Comparison of ENCODE assay signal across 21 mouse cellular contexts in the genomic region with DNA sequence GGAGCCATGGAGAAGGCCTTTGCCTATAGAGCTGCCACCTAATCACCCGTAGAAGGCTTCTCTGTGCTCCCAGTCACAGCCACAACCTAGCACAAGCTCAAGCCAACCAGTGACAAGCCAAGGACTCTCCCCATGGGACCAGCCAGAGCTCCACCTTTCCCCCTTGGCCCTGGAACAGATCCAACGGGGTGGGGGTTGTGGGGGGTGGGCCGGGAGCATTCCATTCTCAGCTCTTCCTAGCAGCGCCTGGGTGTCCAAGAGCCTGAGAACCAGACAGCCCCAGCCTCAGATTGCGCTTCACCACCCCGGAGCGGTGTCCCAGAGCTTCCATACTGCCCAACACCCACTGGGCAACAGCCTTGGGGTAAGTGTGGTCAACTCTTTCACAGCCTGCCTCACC.
DNase-seq lines count a peak whose midpoint lies in the region; ATAC-seq and TF ChIP-seq lines count a peak whose summit lies in the region.
"Had no signal": no experiment of that assay in that cellular context is flagged by ENCODE, and none has a peak within 500 bp of the region (broad histone marks: within the 10 kb centered on the region; RNA-seq: fewer than 3 reads in every experiment).

No protein-coding gene starts in this region.

- H3K9me3 ChIP-seq in hindbrain, embryonic 13.5 days: no peaks in the 10 kb centered on the region
- H3K9me3 ChIP-seq in hindbrain, embryonic 14.5 days (ENCODE audit: control insufficient read depth, low read length): 0 out of 2 replicates have a peak, but pooled peaks cover 5% of the 10 kb centered on the region
- no peaks in the 10 kb centered on the region for H3K9me3 ChIP-seq in midbrain, embryonic 11.5 days (ENCODE audit: control insufficient read depth, low read length)
- H3K9me3 ChIP-seq in midbrain, postnatal 0 days (ENCODE audit: low read length): no peaks in the 10 kb centered on the region
- H3K9me3 ChIP-seq in embryonic facial prominence, embryonic 11.5 days (replicated peaks; ENCODE audit: control insufficient read depth, low read length): no peaks in the 10 kb centered on the region
- H3K9me3 ChIP-seq: heart, embryonic 13.5 days; hindbrain, embryonic 15.5 days; intestine, embryonic 15.5 days had no signal

- no peak for DNase-seq in hindbrain, embryonic 14.5 days (ENCODE audit: low spot score)
- peak; percentile 33 for DNase-seq in midbrain, embryonic 11.5 days (ENCODE audit: low spot score, missing footprints)
- DNase-seq in midbrain, postnatal 0 days (ENCODE audit: low spot score): no peak
- DNase-seq in R1 (ENCODE audit: low read depth, low spot score): peak; percentile 66
- no peak for DNase-seq in embryonic facial prominence, embryonic 11.5 days (ENCODE audit: low spot score)
- DNase-seq in urinary bladder, postnatal 4 days (ENCODE audit: low spot score in 2 of 2): no peak
- DNase-seq: adrenal gland, postnatal 10 days; cerebellum, adult 11 months; cerebellum, adult 9-11 months; cerebellum, postnatal 36 days; forebrain, postnatal 0 days; gastrocnemius, postnatal 14 days; heart, adult 2 months; heart, postnatal 36 days; kidney, adult 2 months had no signal

- H3K27me3 ChIP-seq in hindbrain, embryonic 13.5 days: 0 out of 2 replicates have a peak, but pooled peaks cover 3% of the 10 kb centered on the region
- no peaks in the 10 kb centered on the region for H3K27me3 ChIP-seq in hindbrain, embryonic 14.5 days (ENCODE audit: control insufficient read depth, insufficient read depth, low read length)
- H3K27me3 ChIP-seq in midbrain, embryonic 11.5 days (ENCODE audit: control insufficient read depth, insufficient read depth, low read length): no peaks in the 10 kb centered on the region
- H3K27me3 ChIP-seq in midbrain, postnatal 0 days (ENCODE audit: insufficient read depth, low read length): no peaks in the 10 kb centered on the region
- no peaks in the 10 kb centered on the region for H3K27me3 ChIP-seq in embryonic facial prominence, embryonic 11.5 days (ENCODE audit: control insufficient read depth, insufficient read depth, low read length)
- H3K27me3 ChIP-seq: CH12.LX; forebrain, embryonic 12.5 days; heart, embryonic 13.5 days; hindbrain, embryonic 15.5 days; intestine, embryonic 15.5 days had no signal

- H3K4me2 ChIP-seq in hindbrain, embryonic 13.5 days: no peak overlapping the region
- no peak overlapping the region for H3K4me2 ChIP-seq in hindbrain, embryonic 14.5 days (replicated peaks)
- no peak overlapping the region for H3K4me2 ChIP-seq in midbrain, embryonic 11.5 days
- H3K4me2 ChIP-seq in midbrain, postnatal 0 days (ENCODE audit: low read depth, low read length, poor library complexity, severe bottlenecking): no peak overlapping the region
- H3K4me2 ChIP-seq in embryonic facial prominence, embryonic 11.5 days (ENCODE audit: low read depth, low read length): no peak overlapping the region
- H3K4me2 ChIP-seq: forebrain, embryonic 12.5 days; heart, embryonic 13.5 days; hindbrain, embryonic 15.5 days; intestine, embryonic 15.5 days had no signal

- no peaks in the 10 kb centered on the region for H3K36me3 ChIP-seq in hindbrain, embryonic 13.5 days
- no peaks in the 10 kb centered on the region for H3K36me3 ChIP-seq in hindbrain, embryonic 14.5 days (replicated peaks; ENCODE audit: control insufficient read depth, insufficient read depth)
- no peaks in the 10 kb centered on the region for H3K36me3 ChIP-seq in midbrain, embryonic 11.5 days (ENCODE audit: control insufficient read depth, insufficient read depth, low read length)
- H3K36me3 ChIP-seq in midbrain, postnatal 0 days (ENCODE audit: insufficient read depth, low read length): no peaks in the 10 kb centered on the region
- no peaks in the 10 kb centered on the region for H3K36me3 ChIP-seq in embryonic facial prominence, embryonic 11.5 days (replicated peaks; ENCODE audit: control insufficient read depth, insufficient read depth, low read depth, low read length)
- H3K36me3 ChIP-seq: forebrain, embryonic 12.5 days; heart, embryonic 13.5 days; hindbrain, embryonic 15.5 days; intestine, embryonic 15.5 days had no signal

- H3K4me3 ChIP-seq in hindbrain, embryonic 13.5 days: no peak overlapping the region
- no peak overlapping the region for H3K4me3 ChIP-seq in hindbrain, embryonic 14.5 days (replicated peaks; ENCODE audit: low read length)
- no peak overlapping the region for H3K4me3 ChIP-seq in midbrain, embryonic 11.5 days (ENCODE audit: low read depth, low read length)
- no peak overlapping the region for H3K4me3 ChIP-seq in midbrain, postnatal 0 days (ENCODE audit: low read depth, low read length)
- H3K4me3 ChIP-seq in embryonic facial prominence, embryonic 11.5 days (ENCODE audit: low read depth, low read length): no peak overlapping the region
- H3K4me3 ChIP-seq: forebrain, embryonic 12.5 days; heart, adult 2 months; heart, embryonic 13.5 days; hindbrain, embryonic 15.5 days; intestine, embryonic 15.5 days had no signal

- no peak overlapping the region for H3K9ac ChIP-seq in hindbrain, embryonic 13.5 days
- no peak overlapping the region for H3K9ac ChIP-seq in hindbrain, embryonic 14.5 days
- no peak overlapping the region for H3K9ac ChIP-seq in midbrain, embryonic 11.5 days (ENCODE audit: low read length)
- H3K9ac ChIP-seq in midbrain, postnatal 0 days (replicated peaks; ENCODE audit: low read length, poor library complexity, severe bottlenecking): no peak overlapping the region
- no peak overlapping the region for H3K9ac ChIP-seq in embryonic facial prominence, embryonic 11.5 days (replicated peaks; ENCODE audit: low read length)
- H3K9ac ChIP-seq: forebrain, embryonic 12.5 days; forebrain, postnatal 0 days; heart, embryonic 13.5 days; hindbrain, embryonic 15.5 days; intestine, embryonic 15.5 days had no signal

- WGBS in hindbrain, embryonic 13.5 days: 77% methylated on average over 7 of the region's 7 CpGs
- WGBS in hindbrain, embryonic 14.5 days: 85% methylated on average over 7 of the region's 7 CpGs
- WGBS in midbrain, embryonic 11.5 days: 81% methylated on average over 7 of the region's 7 CpGs
- WGBS in midbrain, postnatal 0 days: 82% methylated on average over 7 of the region's 7 CpGs
- WGBS in embryonic facial prominence, embryonic 11.5 days: 84% methylated on average over 7 of the region's 7 CpGs

- no peak for TF ChIP-seq CTCF in midbrain, postnatal 0 days (IDR thresholded peaks at IDR 0.05)

- no peak overlapping the region for H3K27ac ChIP-seq in hindbrain, embryonic 13.5 days
- no peak overlapping the region for H3K27ac ChIP-seq in hindbrain, embryonic 14.5 days
- no peak overlapping the region for H3K27ac ChIP-seq in midbrain, embryonic 11.5 days (ENCODE audit: low read depth, low read length)
- H3K27ac ChIP-seq in midbrain, postnatal 0 days (ENCODE audit: low read depth, low read length): no peak overlapping the region
- H3K27ac ChIP-seq in embryonic facial prominence, embryonic 11.5 days (replicated peaks; ENCODE audit: low read depth, low read length): no peak overlapping the region
- H3K27ac ChIP-seq: forebrain, embryonic 12.5 days; heart, adult 2 months; heart, embryonic 13.5 days; hindbrain, embryonic 15.5 days; intestine, embryonic 15.5 days had no signal

- H3K4me1 ChIP-seq in hindbrain, embryonic 13.5 days (replicated peaks): peaks cover 11% of the 10 kb centered on the region
- peaks cover 3% of the 10 kb centered on the region; the same call in 1 of the 2 replicates for H3K4me1 ChIP-seq in hindbrain, embryonic 14.5 days (replicated peaks; ENCODE audit: control insufficient read depth, insufficient read depth, low read length)
- H3K4me1 ChIP-seq in midbrain, embryonic 11.5 days (ENCODE audit: control insufficient read depth, insufficient read depth, low read length): no peaks in the 10 kb centered on the region
- H3K4me1 ChIP-seq in midbrain, postnatal 0 days (ENCODE audit: insufficient read depth, low read length): peaks cover 1% of the 10 kb centered on the region; the same call in 1 of the 2 replicates
- no peaks in the 10 kb centered on the region for H3K4me1 ChIP-seq in embryonic facial prominence, embryonic 11.5 days (ENCODE audit: control insufficient read depth, insufficient read depth, low read length)
- H3K4me1 ChIP-seq: intestine, embryonic 15.5 days had no signal

- 0 out of 2 replicates have a peak, but pooled peaks have one; percentile 28 for ATAC-seq in hindbrain, embryonic 13.5 days (ENCODE audit: low FRiP score)
- ATAC-seq in hindbrain, embryonic 14.5 days (ENCODE audit: low FRiP score): no peak
- ATAC-seq in midbrain, embryonic 11.5 days (ENCODE audit: low FRiP score): no peak
- ATAC-seq in midbrain, postnatal 0 days (ENCODE audit: low FRiP score): no peak
- ATAC-seq in embryonic facial prominence, embryonic 11.5 days (replicated peaks; ENCODE audit: insufficient number of reproducible peaks, low FRiP score, low TSS enrichment, low read depth): 0 out of 2 replicates have a peak, but pooled peaks have one; percentile 23
- ATAC-seq: forebrain, postnatal 0 days; intestine, embryonic 15.5 days had no signal

Comparison
In these comparisons a context has a peak if more than half of its experiments do, and no peak if none do; other contexts are left out.
1. ATAC-seq: peak in hindbrain, embryonic 13.5 days (single experiment) and embryonic facial prominence, embryonic 11.5 days (single experiment); none in hindbrain, embryonic 14.5 days (single experiment), midbrain, embryonic 11.5 days (single experiment) and midbrain, postnatal 0 days (single experiment).
2. DNase-seq: peak in midbrain, embryonic 11.5 days (single experiment) and R1 (single experiment); none in hindbrain, embryonic 14.5 days (single experiment), midbrain, postnatal 0 days (single experiment), embryonic facial prominence, embryonic 11.5 days (single experiment) and urinary bladder, postnatal 4 days (0 of 2).